Mouse (Mus musculus) mouse embryonic stem cell (cell line): Measurements from ENCODE around the gene Stip1.
"Not testable (repeated sequence)": the region's sequence is repeated elsewhere in the genome, so short reads cannot be mapped to it uniquely, and the experiment has no call there.

ENCODE experiments used
- in situ Hi-C, 2 experiments: fragments of 300-500 bp; cut with MboI; formaldehyde crosslinking; loops; 1 replicate in 1 of 2; 3 replicates in 1 of 2; pipeline ENCODE4 v1.14.3; 2019 to 2020; ENCODE audit warnings: low sequenced_read_pairs in 2 of 2, low pct_unique_long_range_greater_than_20kb in 1 of 2, mixed read lengths in 1 of 2; ENCODE audit not compliant: unreplicated experiment in 1 of 2

Gene Stip1

GRCm38 (mm10) chr19:7039841-7040636 is at the start of gene Stip1:
TSS of gene Stip1 (minus strand) at chr19:7039967.
- in situ Hi-C loops, result no loop called here

DNA sequence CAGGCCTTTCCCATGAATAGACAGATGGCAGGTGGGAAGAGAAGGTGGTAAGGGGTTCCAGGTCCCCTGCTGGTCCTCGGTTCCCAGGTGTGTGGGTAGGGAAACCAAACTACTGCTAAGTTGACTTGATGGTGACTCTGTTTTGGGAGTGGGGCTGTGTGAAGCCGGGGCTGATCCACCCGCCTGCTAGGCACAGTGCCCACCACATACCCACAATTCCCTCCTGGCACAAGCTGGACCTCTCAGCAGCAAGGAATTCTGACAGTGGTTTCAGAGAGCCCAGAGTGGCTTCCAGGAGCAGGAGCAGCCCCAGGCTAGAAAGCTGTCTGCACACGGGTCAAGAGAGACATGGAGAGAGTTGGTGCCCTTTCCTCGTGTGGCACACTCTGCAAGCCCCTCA is 49.3 kb upstream of the Stip1 start:
- in situ Hi-C loops, result no loop called here

DNA sequence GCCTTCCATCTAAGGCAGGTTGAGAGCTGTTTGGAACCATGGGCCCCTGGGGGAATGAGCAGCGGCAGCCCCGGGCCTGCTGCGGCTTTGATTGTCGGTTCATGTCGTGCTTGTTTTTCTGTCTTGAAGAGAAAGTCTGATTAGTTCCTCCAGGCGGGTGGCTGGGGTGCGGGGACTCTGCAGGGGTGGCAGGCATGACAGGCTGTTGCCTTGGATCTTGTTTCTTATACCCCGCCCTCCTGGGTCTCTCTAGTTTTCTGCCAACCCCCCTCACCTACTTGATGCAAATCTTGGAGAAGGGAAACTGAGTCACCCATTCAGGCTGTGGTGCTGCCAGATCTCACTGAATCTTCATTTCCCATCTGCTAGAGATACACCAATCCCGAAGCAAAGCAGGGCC is 48.8 kb upstream of the Stip1 start:
- in situ Hi-C loops, result no loop called here

GRCm38 (mm10) chr19:7084734-7085133 is 45.0 kb upstream of the Stip1 start:
- in situ Hi-C loops, result no loop called here

- in situ Hi-C loops, result no loop called here
Measured at GRCm38 (mm10) chr19:7083035-7083794, 43.4 kb upstream of the Stip1 start.

DNA sequence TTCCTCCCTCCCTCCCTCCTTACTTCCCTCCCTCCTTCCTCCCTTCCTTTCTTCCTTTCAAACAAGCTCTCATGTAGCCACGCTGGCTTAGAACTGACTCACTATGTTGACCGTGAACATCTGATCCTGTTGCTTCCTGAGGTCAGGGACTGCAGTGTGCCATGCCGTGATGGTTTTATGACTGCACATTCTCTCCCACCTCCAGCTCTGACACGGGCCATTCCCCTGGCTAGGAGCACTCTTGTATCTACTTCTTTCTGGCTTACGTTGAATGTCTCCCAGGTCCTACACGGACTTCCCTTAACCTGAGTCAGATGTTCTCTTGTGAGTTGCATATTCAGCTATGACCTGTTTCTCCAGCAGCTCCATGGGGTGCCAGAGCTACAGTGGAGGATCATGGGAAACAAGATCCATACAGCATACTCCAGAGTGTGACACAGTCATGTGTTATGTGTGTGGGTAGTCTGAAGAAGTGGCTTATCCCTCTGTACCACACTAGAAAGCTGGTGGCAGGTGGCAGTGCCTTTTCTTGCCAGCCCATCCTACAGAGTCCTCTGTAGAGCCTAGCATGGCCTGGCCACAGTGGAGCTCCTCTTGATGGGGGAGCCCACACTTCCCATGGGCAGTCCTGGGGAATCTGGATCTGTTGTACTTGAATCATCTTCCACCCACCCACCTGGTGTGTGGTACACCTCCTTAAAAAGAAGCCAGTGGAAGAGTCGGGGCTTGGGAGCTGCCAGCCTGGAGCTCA is 41.9 kb upstream of the Stip1 start:
- in situ Hi-C loops, result no loop called here

GRCm38 (mm10) chr19:7078271-7078670 is 38.5 kb upstream of the Stip1 start:
- in situ Hi-C loops, result no loop called here

GRCm38 (mm10) chr19:7077666-7078065 is 37.9 kb upstream of the Stip1 start:
- in situ Hi-C loops, result no loop called here

- in situ Hi-C loops, result not testable (repeated sequence)
Measured at GRCm38 (mm10) chr19:7075336-7075735, 35.6 kb upstream of the Stip1 start.

GRCm38 (mm10) chr19:7073997-7074781 is 34.4 kb upstream of the Stip1 start:
- in situ Hi-C loops, result loop anchor here in 1 of 2 experiments (25.0 kb wide), 1 partner anchor 338 kb away; the partner anchor contains the start of gene 2700081O15Rik

DNA sequence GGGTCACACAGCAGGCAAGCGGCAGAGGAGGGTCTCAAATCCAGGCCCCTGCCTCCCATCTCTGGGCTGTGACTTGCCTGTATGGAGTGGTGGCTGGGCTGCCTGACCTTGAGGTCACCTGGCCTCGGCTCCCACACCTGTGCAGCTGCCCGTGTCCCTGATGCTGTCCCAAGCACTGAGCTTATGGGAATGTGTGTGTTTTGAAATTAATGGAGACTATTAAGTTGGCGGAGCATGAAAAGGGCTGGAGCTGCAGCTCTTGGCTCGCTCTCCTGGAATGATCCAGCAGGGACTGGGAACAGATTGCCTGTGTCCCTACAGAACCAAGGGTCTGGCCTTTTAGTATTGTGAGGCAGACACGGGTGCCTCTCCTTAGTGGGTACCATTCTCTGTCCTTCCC is 32.5 kb upstream of the Stip1 start:
- in situ Hi-C loops, result loop anchor here in 1 of 2 experiments (25.0 kb wide), 1 partner anchor 340 kb away; the partner anchor contains the start of gene 2700081O15Rik

DNA sequence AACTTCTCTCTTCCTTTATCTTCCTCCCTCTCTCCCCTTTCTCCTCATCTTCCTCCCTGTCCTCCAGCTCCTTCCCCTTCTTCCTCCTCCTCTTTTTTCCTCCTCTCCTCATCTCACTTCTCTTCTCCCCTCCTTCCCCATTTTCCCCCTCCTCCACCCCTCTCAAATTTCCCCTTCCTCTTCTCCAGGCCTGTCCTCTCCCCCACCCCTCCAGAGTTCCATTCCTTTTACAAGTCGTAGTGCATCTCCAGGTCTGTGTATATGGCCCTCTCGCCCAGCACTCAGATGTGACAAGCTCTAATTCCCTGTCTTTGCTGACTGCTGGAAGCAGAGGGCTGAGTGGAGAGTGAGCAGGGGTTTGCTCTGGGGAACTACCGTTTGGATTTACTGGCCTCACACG is 31.0 kb upstream of the Stip1 start:
- in situ Hi-C loops, result loop anchor here in 1 of 2 experiments (25.0 kb wide), 1 partner anchor 342 kb away; the partner anchor contains the start of gene 2700081O15Rik

DNA sequence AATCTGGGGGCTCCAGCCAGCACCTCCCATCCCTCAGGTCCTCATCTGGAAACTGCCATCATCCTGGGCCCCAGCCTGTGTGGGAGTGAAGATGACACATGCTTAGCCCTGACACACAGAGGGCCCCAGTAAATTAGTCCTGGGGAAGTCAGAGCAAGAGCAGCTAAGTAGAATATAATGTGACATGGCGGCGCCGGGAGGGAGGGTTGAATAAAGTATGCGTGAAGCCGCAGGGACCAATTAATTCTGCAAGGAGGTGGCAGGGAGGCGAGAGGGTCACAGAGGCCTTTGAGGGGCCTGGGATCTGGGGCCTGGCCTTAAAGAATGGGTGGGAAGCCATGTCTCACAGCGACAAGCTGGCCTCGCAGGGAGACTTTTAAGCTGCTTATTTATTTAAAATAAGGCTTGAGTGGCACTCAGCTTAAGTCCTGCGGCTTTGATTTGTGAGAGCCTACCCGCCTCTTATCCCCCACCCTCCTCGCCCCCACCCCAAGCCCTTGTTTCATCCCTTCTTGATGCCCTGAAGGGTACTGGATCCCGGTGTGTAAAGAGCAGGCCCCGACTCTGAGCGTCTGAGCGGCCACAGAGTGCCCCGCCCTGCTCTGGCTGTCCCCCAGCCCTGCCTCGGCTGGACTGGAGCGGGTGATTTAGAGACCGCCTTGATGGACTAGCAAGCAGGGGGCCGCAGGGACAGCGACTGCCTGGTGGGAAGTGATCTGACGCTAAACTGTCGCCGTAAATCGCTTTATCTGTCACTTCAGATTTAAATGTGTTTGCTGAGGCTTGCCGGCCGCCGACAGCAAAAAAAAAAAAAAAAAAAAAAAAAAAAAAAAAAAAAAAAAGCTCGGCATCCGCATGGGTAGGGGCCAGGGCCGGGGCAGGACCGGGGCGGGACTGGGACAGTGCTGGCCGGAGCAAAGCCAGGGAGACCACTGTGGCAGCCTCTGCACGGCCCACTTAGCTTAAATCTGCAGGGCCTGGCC is 30.3 kb upstream of the Stip1 start:
- in situ Hi-C loops, result loop anchor here (10.0 to 25.0 kb wide), 2 partner anchors 275 to 342 kb away; partner anchors contain the start of genes 2700081O15Rik (in 1 of the 2) and Mark2 (in 1 of the 2)

DNA sequence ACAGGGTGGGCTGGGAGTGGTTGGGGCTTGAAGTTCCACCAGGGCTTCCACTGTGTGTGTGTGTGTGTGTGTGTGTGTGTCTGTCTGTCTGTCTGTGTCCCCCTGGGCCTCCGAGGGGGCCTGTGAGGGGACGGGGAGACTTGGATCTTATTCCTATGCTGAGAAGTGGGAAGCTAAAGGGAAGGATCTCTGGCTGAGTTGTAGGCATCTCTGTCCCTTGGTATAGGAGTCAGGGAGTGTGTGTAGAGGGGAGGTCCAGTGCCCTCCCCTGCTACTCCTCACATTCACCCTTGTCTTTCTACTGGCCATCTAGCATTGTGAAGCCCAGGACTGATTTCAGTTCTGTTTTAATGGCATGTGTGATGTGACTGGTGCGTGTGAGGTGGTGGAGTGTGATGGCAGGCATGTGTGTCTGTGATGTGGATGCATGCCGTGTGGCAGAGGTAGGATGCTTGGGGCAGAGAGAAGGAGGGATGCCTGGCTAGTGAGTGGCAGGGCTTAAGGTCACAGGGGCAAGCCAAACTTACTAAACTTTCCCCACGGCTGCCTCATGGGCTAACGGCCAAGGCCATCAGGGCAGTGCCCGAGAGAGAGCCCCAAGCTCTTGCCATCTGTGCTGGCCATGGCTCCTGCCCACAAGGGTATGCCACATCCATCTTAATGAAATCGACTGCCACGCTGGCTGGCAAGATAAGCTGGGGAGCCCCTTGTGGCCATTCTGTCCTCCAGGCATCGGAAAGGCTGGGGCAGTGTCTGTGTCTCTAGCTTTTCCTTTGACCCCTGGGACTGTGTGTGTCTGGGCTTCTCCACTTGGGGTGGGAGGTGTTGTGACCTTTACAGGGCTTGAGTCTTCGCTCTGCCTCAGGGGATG is 29.1 kb upstream of the Stip1 start:
- in situ Hi-C loops, result loop anchor here (10.0 to 25.0 kb wide), 2 partner anchors 276 to 343 kb away; partner anchors contain the start of genes 2700081O15Rik (in 1 of the 2) and Mark2 (in 1 of the 2)

- in situ Hi-C loops, result loop anchor here (10.0 to 25.0 kb wide), 2 partner anchors 277 to 344 kb away; partner anchors contain the start of genes 2700081O15Rik (in 1 of the 2) and Mark2 (in 1 of the 2)
Measured at GRCm38 (mm10) chr19:7068136-7068535, 28.4 kb upstream of the Stip1 start.
